Mouse (Mus musculus) heart, adult 2 months (tissue): ENCODE results near the gene Lamc1. TPM values are rescaled to one million over a fixed set of nuclear protein-coding genes. Genes with fewer than 3 reads are reported as not detected.

Source experiments
- DNase-seq, 2 experiments: peaks; one replicate each; pipeline ENCODE4 v3.0.0; 2021
- H3K27ac ChIP-seq: fragments of 200-600 bp; 2 replicates; pipeline ENCODE4 v1.8.1; 2022
- H3K27me3 ChIP-seq: fragments of 200-500 bp; 2 replicates; pipeline ENCODE4 v1.6.1; 2012; ENCODE audit warnings: mild to moderate bottlenecking, low read length, inconsistent platforms, mixed read lengths; ENCODE audit not compliant: control insufficient read depth, insufficient read depth
- H3K36me3 ChIP-seq: fragments of 200-500 bp; 2 replicates; pipeline ENCODE4 v1.6.1; 2012; ENCODE audit warnings: low read length, inconsistent platforms; ENCODE audit not compliant: control insufficient read depth, insufficient read depth
- H3K4me1 ChIP-seq: fragments of 200-500 bp; 2 replicates; pipeline ENCODE4 v1.6.1; 2011; ENCODE audit warnings: low read length; ENCODE audit not compliant: control insufficient read depth, insufficient read depth
- H3K4me3 ChIP-seq: fragments of 200-600 bp; 2 replicates; pipeline ENCODE4 v1.8.1; 2022
- H3K79me2 ChIP-seq: fragments of 200-500 bp; replicated peaks from 2 replicates; pipeline ENCODE4 v1.6.1; 2012; ENCODE audit warnings: mild to moderate bottlenecking, inconsistent platforms, low read length, moderate library complexity, mixed read lengths; ENCODE audit not compliant: control insufficient read depth, insufficient read depth
- H3K9ac ChIP-seq: fragments of 200-500 bp; 2 replicates; pipeline ENCODE4 v1.6.1; 2012; ENCODE audit warnings: low read depth, mild to moderate bottlenecking, control low read depth, inconsistent platforms, low read length, mixed read lengths
- CTCF ChIP-seq: fragments of 200-600 bp; IDR thresholded peaks from 2 replicates; pipeline ENCODE4 v1.8.1; 2022; ENCODE audit warnings: antibody characterized with exemption, mild to moderate bottlenecking, moderate library complexity
- EP300 ChIP-seq: fragments of 200-500 bp; IDR thresholded peaks from 2 replicates; pipeline ENCODE4 v1.6.1; 2011; ENCODE audit warnings: low read depth, low read length, control low read depth; ENCODE audit not compliant: insufficient read depth
- POLR2A ChIP-seq: fragments of 200-500 bp; IDR thresholded peaks from 2 replicates; pipeline ENCODE4 v1.6.1; 2011; ENCODE audit warnings: mild to moderate bottlenecking, low read depth, low read length, control low read depth; ENCODE audit not compliant: insufficient read depth
- WGBS: fragments of 180-500 bp; shearing (Covaris S2); methylation state at CpG from one replicate; pipeline ENCODE4 v1.1.7; 2018; 5-methylcytosine and 5-hydroxymethylcytosine counted together
- intact Hi-C: fragments of 180-260 bp; cut with DNase I; formaldehyde crosslinking; loops from one replicate; pipeline ENCODE4 v1.15.1; 2025
- long read RNA-seq: library from polyadenylated mRNA; stranded (forward); transcript quantifications from one replicate; pipeline ENCODE4 v2.0.0, GENCODE M21; 2021
- polyA plus RNA-seq: library from polyadenylated mRNA; depleted of rRNA; stranded (reverse); fragments of >200 nt; gene quantifications from 2 replicates; pipeline ENCODE4 v1.2.3, GENCODE M21; 2012; rRNA removed
- total RNA-seq, 2 experiments: library from RNA; stranded (reverse); gene quantifications; 2 replicates each; pipeline ENCODE4 v1.2.3; 2021

Lamc1 gene
- 100 to 1,000 TPM; 111 to 116 TPM for total RNA-seq
- 103 and 138 TPM in 2 replicates for polyA plus RNA-seq
- long read RNA-seq, full-length matches to known transcripts, result 41 of 62 reads
- long read RNA-seq, partial matches to known transcripts, result 15 of 62 reads
- long read RNA-seq, other reads (novel, unspliced or antisense), result 6 of 62 reads

GRCm38 (mm10) chr1:153332444-153333295, at the start of gene Lamc1:
Lamc1 (minus strand) TSS chr1:153332786.
- TF ChIP-seq CTCF, result no peak
- TF ChIP-seq POLR2A, result peak; percentile 94
- Histone ChIP-seq H3K4me3 (peak within 1 kb of the TSS; percentile 98), H3K79me2 (peaks cover 3% of the 10 kb centered on the region), H3K36me3 (peaks cover 7% of the 10 kb centered on the region), H3K4me1 (peaks cover 4% of the 10 kb centered on the region), H3K27me3 (no peaks in the 10 kb centered on the region), H3K9ac (peak within 1 kb of the TSS; percentile 88), H3K27ac (peak within 1 kb of the TSS; percentile 98)
- WGBS, result under 1% methylated on average over 84 of the region's 85 CpGs
- intact Hi-C loops, result loop anchor here (2.0 to 5.0 kb wide), 5 partner anchors 22 to 430 kb away; partner anchors contain the start of gene Smg7
- DNase-seq, result peak; percentile 93 to 94

- H3K4me3 ChIP-seq, result no peak overlapping the region
- intact Hi-C loops, result no loop called here
- no peak overlapping the region for H3K9ac ChIP-seq
- H3K4me1 ChIP-seq, result peaks cover 3% of the 10 kb centered on the region; the same call in 1 of the 2 replicates
- no peak for TF ChIP-seq EP300
- no peak for TF ChIP-seq CTCF
- TF ChIP-seq POLR2A, result no peak
- H3K27me3 ChIP-seq, result no peaks in the 10 kb centered on the region
- DNase-seq, result no peak
- WGBS, result 91% methylated on average over 9 of the region's 9 CpGs
- H3K79me2 ChIP-seq, result no peaks in the 10 kb centered on the region
- H3K36me3 ChIP-seq, result no peaks in the 10 kb centered on the region
- no peak overlapping the region for H3K27ac ChIP-seq
These were observed 48.2 kb upstream of the Lamc1 start for GRCm38 (mm10) chr1:153380746-153381282.

- Histone ChIP-seq H3K27ac (no peak overlapping the region), H3K4me1 (peaks cover 2% of the 10 kb centered on the region; the same call in 1 of the 2 replicates), H3K9ac (no peak overlapping the region), H3K4me3 (no peak overlapping the region), H3K79me2 (no peaks in the 10 kb centered on the region), H3K36me3 (no peaks in the 10 kb centered on the region), H3K27me3 (no peaks in the 10 kb centered on the region)
- TF ChIP-seq CTCF (no peak), EP300 (no peak), POLR2A (no peak)
- 70% methylated on average over 5 of the region's 5 CpGs for WGBS
- no peak for DNase-seq
- intact Hi-C loops, result no loop called here
These were observed 47.2 kb upstream of the Lamc1 start for GRCm38 (mm10) chr1:153379832-153380231.

- DNase-seq, result no peak
- no peak overlapping the region for H3K4me3 ChIP-seq
- no peaks in the 10 kb centered on the region for H3K79me2 ChIP-seq
- H3K36me3 ChIP-seq, result no peaks in the 10 kb centered on the region
- TF ChIP-seq EP300, result no peak
- TF ChIP-seq POLR2A, result no peak
- TF ChIP-seq CTCF, result no peak
- H3K4me1 ChIP-seq, result no peaks in the 10 kb centered on the region
- H3K9ac ChIP-seq, result no peak overlapping the region
- H3K27ac ChIP-seq, result no peak overlapping the region
- intact Hi-C loops, result no loop called here
- no peaks in the 10 kb centered on the region for H3K27me3 ChIP-seq
- WGBS, result 58% methylated on average over 6 of the region's 6 CpGs
These were observed 46.0 kb upstream of the Lamc1 start for GRCm38 (mm10) chr1:153378587-153378986.

GRCm38 (mm10) chr1:153376446-153376845, 43.9 kb upstream of the Lamc1 start:
- no peak for TF ChIP-seq POLR2A
- TF ChIP-seq CTCF, result no peak
- TF ChIP-seq EP300, result no peak
- DNase-seq, result no peak
- Histone ChIP-seq H3K27ac (no peak overlapping the region), H3K9ac (no peak overlapping the region), H3K27me3 (no peaks in the 10 kb centered on the region), H3K79me2 (no peaks in the 10 kb centered on the region), H3K4me1 (no peaks in the 10 kb centered on the region), H3K36me3 (no peaks in the 10 kb centered on the region), H3K4me3 (no peak overlapping the region)
- intact Hi-C loops, result no loop called here
- whole genome bisulfite sequencing, result 68% methylated on average over 6 of the region's 6 CpGs

- Histone ChIP-seq H3K36me3 (no peaks in the 10 kb centered on the region), H3K79me2 (no peaks in the 10 kb centered on the region), H3K27ac (no peak overlapping the region), H3K4me3 (no peak overlapping the region), H3K9ac (no peak overlapping the region), H3K4me1 (peaks cover 3% of the 10 kb centered on the region), H3K27me3 (no peaks in the 10 kb centered on the region)
- no peak for DNase-seq
- 85% methylated on average over 4 of the region's 4 CpGs for WGBS
- TF ChIP-seq POLR2A, result no peak
- TF ChIP-seq CTCF, result no peak
- TF ChIP-seq EP300, result no peak
- intact Hi-C loops, result no loop called here
These were observed 41.5 kb upstream of the Lamc1 start for GRCm38 (mm10) chr1:153374136-153374535.
